Mouse (Mus musculus): ENCODE data around the gene Rbmx2. TPM values are rescaled to one million over a fixed set of nuclear protein-coding genes. Genes with fewer than 3 reads are reported as not detected.

The Rbmx2 gene
- total RNA-seq (2023) = 1 to 10 TPM; 3.6 to 5.6 TPM

GRCm38 (mm10) chrX:48694864-48695371 lies at the start of gene Rbmx2:
Gene Rbmx2 (plus strand): TSS chrX:48695004.

DNA sequence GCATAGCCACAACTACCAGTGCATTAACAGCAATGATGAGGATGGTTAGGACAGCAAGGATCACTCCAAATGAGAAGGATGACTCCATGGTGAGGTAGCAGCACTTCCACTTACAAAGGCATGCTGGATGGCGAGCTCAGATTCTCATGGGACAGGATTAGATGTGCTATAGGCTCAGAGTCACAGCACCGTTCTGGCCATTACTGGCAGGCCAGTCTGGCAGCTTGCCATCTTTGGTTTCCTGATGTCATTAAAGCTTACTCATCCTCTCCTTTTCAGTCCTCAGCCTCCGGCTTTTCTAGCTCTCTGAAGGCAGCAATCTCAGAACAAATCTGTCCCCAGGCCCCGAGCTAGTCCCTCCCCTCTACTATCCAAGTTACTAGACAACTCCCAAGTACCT lies 20.6 kb upstream of the Rbmx2 start, which contains the start of gene Gpr119:
Gene Gpr119 (minus strand): TSS at position 308 of the 400 bp plus-strand sequence.

Other genes starting within 250 kb of the Rbmx2 start
- 10 to 100 TPM; 87.0 to 95.8 TPM for gene Elf4, start 231.9 kb upstream of the Rbmx2 start, total RNA-seq (2023)
- 10 to 100 TPM; 15.9 to 18.5 TPM for gene Aifm1, start 181.4 kb upstream of the Rbmx2 start, total RNA-seq (2023)
- gene Rab33a, start 175.7 kb upstream of the Rbmx2 start, total RNA-seq (2023) = not detected
- gene Zfp280c, start 100.5 kb upstream of the Rbmx2 start, total RNA-seq (2023) = 10 to 100 TPM in 1 of 2 experiments, 1 to 10 TPM in 1; 8.2 to 12.2 TPM
- 1 to 10 TPM; 2.4 to 2.9 TPM for gene Slc25a14, start 71.6 kb upstream of the Rbmx2 start, total RNA-seq (2023)
- gene Gpr119, start 20.5 kb upstream of the Rbmx2 start, total RNA-seq (2023) = not detected
- gene Gm595, start 182.7 kb downstream of the Rbmx2 start, total RNA-seq (2023) = not detected

Data from neutrophil, adult 59 days (primary cell).